13 mouse cellular contexts compared by ENCODE assay signal in genomic region chr5:69542489-69542888, GRCm38 (mm10). TPM values are rescaled to one million over a fixed set of nuclear protein-coding genes. Genes with fewer than 3 reads are reported as not detected.
A peak's percentile ranks its signal among the peaks of the same experiment; 100 is the strongest.
DNase-seq lines count a peak whose midpoint lies in the region; ATAC-seq and TF ChIP-seq lines count a peak whose summit lies in the region.
"Had no signal": no experiment of that assay in that cellular context is flagged by ENCODE, and none has a peak within 500 bp of the region (broad histone marks: within the 10 kb centered on the region; RNA-seq: fewer than 3 reads in every experiment).

TSS of gene Yipf7 (minus strand) at chr5:69542648.

- H3ac ChIP-seq in myocyte (ENCODE audit: control insufficient read depth, insufficient read length), result no peak within 1 kb of the TSS

- H3K4me1 ChIP-seq in midbrain, embryonic 16.5 days (ENCODE audit: control insufficient read depth, insufficient read depth, low read length), result no peaks in the 10 kb centered on the region
- H3K4me1 ChIP-seq: embryonic facial prominence, embryonic 12.5 days; stomach, embryonic 15.5 days had no signal

- ATAC-seq in midbrain, embryonic 16.5 days, result no peak
- ATAC-seq in activated CD4-positive, CD25-positive, alpha-beta regulatory T cell, adult 4 months, result no peak

- H3K27ac ChIP-seq in midbrain, embryonic 16.5 days (ENCODE audit: low read length), result no peak within 1 kb of the TSS
- H3K27ac ChIP-seq: embryonic facial prominence, embryonic 12.5 days; stomach, embryonic 15.5 days had no signal

- H3K36me3 ChIP-seq in myocyte (ENCODE audit: control insufficient read depth, insufficient read depth), result no peaks in the 10 kb centered on the region
- H3K36me3 ChIP-seq in midbrain, embryonic 16.5 days (ENCODE audit: control insufficient read depth, insufficient read depth, low read length), result no peaks in the 10 kb centered on the region
- H3K36me3 ChIP-seq: embryonic facial prominence, embryonic 12.5 days; stomach, embryonic 15.5 days had no signal

- H3K9ac ChIP-seq in midbrain, embryonic 16.5 days (ENCODE audit: low read depth, low read length), result no peak within 1 kb of the TSS
- H3K9ac ChIP-seq: embryonic facial prominence, embryonic 12.5 days; stomach, embryonic 15.5 days had no signal

- H3K27me3 ChIP-seq in myocyte (ENCODE audit: control insufficient read depth, insufficient read depth, insufficient read length), result no peaks in the 10 kb centered on the region
- no peaks in the 10 kb centered on the region for H3K27me3 ChIP-seq in midbrain, embryonic 16.5 days (ENCODE audit: control insufficient read depth, insufficient read depth, low read depth, low read length)
- H3K27me3 ChIP-seq: embryonic facial prominence, embryonic 12.5 days; megakaryocyte, embryonic 14.5 days; stomach, embryonic 15.5 days had no signal

- DNase-seq in left cerebral cortex, adult 18-20 months (ENCODE audit: low spot score in 2 of 2), result peak; percentile 13 to 15
- no peak for DNase-seq in left cerebral cortex, adult 8-10 months (ENCODE audit: low spot score in 2 of 2)
- DNase-seq in cerebellum, postnatal 36 days, result peak; percentile 10 to 60
- peak; percentile 35 for DNase-seq in heart, adult 8-10 months (ENCODE audit: low spot score)
- no peak for DNase-seq in urinary bladder, postnatal 25 days (ENCODE audit: low spot score)
- DNase-seq: kidney, postnatal 4 days; left cerebral cortex, postnatal 4 days had no signal

- no peak for TF ChIP-seq POLR2A in myocyte (IDR thresholded peaks at IDR 0.05; ENCODE audit: insufficient read length, low read depth)

- 81% methylated on average over 4 of the region's 4 CpGs for WGBS in midbrain, embryonic 16.5 days

- H3K79me2 ChIP-seq in myocyte (ENCODE audit: control insufficient read depth, insufficient read depth), result no peaks in the 10 kb centered on the region

- H3K9me3 ChIP-seq in midbrain, embryonic 16.5 days (replicated peaks; ENCODE audit: control insufficient read depth, low read length, poor library complexity, severe bottlenecking), result no peaks in the 10 kb centered on the region
- H3K9me3 ChIP-seq: embryonic facial prominence, embryonic 12.5 days; megakaryocyte, embryonic 14.5 days; stomach, embryonic 15.5 days had no signal

- peak within 1 kb of the TSS; percentile 63 for H3K4me2 ChIP-seq in myocyte (ENCODE audit: low read depth)
- no peak within 1 kb of the TSS for H3K4me2 ChIP-seq in midbrain, embryonic 16.5 days (ENCODE audit: low read length)
- H3K4me2 ChIP-seq: embryonic facial prominence, embryonic 12.5 days; stomach, embryonic 15.5 days had no signal

- no peak within 1 kb of the TSS for H3K4me3 ChIP-seq in myocyte
- H3K4me3 ChIP-seq in midbrain, embryonic 16.5 days (ENCODE audit: low read depth, low read length), result no peak within 1 kb of the TSS
- H3K4me3 ChIP-seq: embryonic facial prominence, embryonic 12.5 days; megakaryocyte, embryonic 14.5 days; stomach, embryonic 15.5 days had no signal

TF ChIP-seq in myocyte, 11 proteins besides CTCF, POLR2A, EP300 and RAD21:
- TF ChIP-seq CEBPB (IDR thresholded peaks at IDR 0.05; ENCODE audit: insufficient read depth, poor library complexity, severe bottlenecking) (no peak), TCF3 (IDR thresholded peaks at IDR 0.05; ENCODE audit: insufficient read length, low read depth) (no peak), USF1 (IDR thresholded peaks at IDR 0.05; ENCODE audit: low read depth) (no peak), REST (IDR thresholded peaks at IDR 0.05; ENCODE audit: insufficient read depth, insufficient read length) (no peak), E2F4 (IDR thresholded peaks at IDR 0.05; ENCODE audit: insufficient read depth) (no peak), SRF (IDR thresholded peaks at IDR 0.05; ENCODE audit: control insufficient read depth, insufficient read length, low read depth) (no peak), MYOG (IDR thresholded peaks at IDR 0.05; ENCODE audit: control insufficient read depth in 1 of 3, insufficient read depth in 1 of 3, insufficient read length in 2 of 3, low read depth in 2 of 3) (no peak), MAX (IDR thresholded peaks at IDR 0.05; ENCODE audit: low read depth) (no peak), TCF12 (IDR thresholded peaks at IDR 0.05; ENCODE audit: insufficient read depth, poor library complexity, severe bottlenecking) (no peak)

RNA-seq across cellular contexts. Expression of gene Yipf7, which starts in this region (rescaled TPM):
- not detected for total RNA-seq in left cerebral cortex, adult 18-20 months (2021)
- under 1 TPM in 3 of 4 experiments, not detected in 1; 0.33 to 0.64 (median 0.50) TPM for total RNA-seq in left cerebral cortex, adult 8-10 months (2022)
- total RNA-seq in heart, adult 8-10 months (2022), result 100 to 1,000 TPM; 169 to 207 (median 175) TPM
- polyA plus RNA-seq in myocyte (2012; fragmentation: generic; extraction: Trizol), result 0.77 TPM
- polyA plus RNA-seq in midbrain, embryonic 16.5 days (2015; fragmentation: Nextera tagmentation; extraction: Ambion mirVana), result not detected in 2 replicates
- polyA plus RNA-seq in activated CD4-positive, CD25-positive, alpha-beta regulatory T cell, adult 4 months (2017; shearing (Covaris generic)), result not detected
- total RNA-seq: left cerebral cortex, postnatal 4 days had no signal
- polyA plus RNA-seq: stomach, embryonic 15.5 days had no signal

Comparison
In these comparisons a context has a peak if more than half of its experiments do, and no peak if none do; other contexts are left out.
1. RNA of gene Yipf7 (total RNA-seq): 169 to 207 TPM in heart, adult 8-10 months; 0.33 to 0.64 TPM in left cerebral cortex, adult 8-10 months and not detected in left cerebral cortex, adult 18-20 months; every median in the first group is over 100 times any median in the second.
2. Peak in DNase-seq in left cerebral cortex, adult 18-20 months; RNA of the gene not detected or under 1 TPM.
3. DNase-seq: peak in cerebellum, postnatal 36 days (2 of 2) and heart, adult 8-10 months (single experiment); none in left cerebral cortex, adult 8-10 months (0 of 2) and urinary bladder, postnatal 25 days (single experiment).